Mouse (Mus musculus) urinary bladder, postnatal 14 days (tissue): ENCODE measurements at regions not wholly inside any gene's neighbourhood (a gene's known extent, or its start where the extent isn't known, plus 50 kb on each side); places are given as distances from the start of the nearest gene placed in this dataset.
"Not testable (repeated sequence)": the region's sequence is repeated elsewhere in the genome, so short reads cannot be mapped to it uniquely, and the experiment has no call there.

Experiments used
- DNase-seq: peaks from one replicate; pipeline ENCODE4 v3.0.0; 2021; ENCODE audit warnings: low spot score

DNA sequence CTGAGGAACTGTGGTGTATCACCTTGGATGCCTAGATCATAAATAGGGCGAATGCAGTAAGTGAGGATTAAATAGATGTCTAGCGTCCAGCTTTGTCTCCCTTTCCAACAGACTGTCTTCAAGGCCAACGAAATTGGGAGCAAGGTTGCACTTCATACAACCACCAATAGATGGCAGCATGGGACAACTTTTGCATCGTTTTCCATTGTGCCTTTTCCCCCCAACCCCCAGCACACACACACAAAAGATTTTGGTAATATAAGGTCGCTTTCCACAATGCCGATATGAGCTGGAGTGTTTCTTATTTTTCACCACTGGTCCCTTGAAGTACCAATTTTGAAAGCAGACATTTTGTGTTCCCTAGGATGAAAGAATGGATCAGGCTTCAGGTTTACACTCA is 304.7 kb downstream of the BC048507 start:
- DNase-seq = peak; percentile 2

DNA sequence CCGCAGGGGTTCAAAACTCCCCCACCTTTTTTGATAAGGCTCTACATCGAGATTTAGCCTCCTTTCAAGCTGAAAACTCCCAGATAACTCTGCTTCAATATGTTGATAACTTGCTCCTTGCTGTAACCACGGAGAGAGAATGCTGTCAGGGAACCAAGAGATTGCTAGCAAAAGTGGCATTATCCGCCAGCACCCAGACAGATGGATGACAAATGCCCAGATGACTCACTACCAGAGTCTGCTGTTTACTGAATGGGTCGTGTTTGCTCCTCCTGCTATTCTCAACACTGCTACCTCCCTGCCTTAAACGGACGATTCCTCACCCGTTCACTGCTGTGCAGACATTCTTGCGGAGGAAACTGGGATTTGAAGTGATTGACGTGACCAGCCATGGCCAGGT is 310.3 kb downstream of the BC048507 start:
- DNase-seq = not testable (repeated sequence)
